Mouse (Mus musculus): ENCODE measurements around the gene Lgalsl.

- TF ChIP-seq EP300 (optimal IDR thresholded peaks at IDR 0.05) = no peak
- no peak for TF ChIP-seq CTCF (IDR thresholded peaks at IDR 0.05; ENCODE audit: low read depth)
Measured at GRCm38 (mm10) chr11:20864647-20865046, 33.8 kb upstream of the Lgalsl start.

Data from stomach, postnatal 0 days (tissue).